Mouse (Mus musculus): ENCODE data around the gene Gstk1. TPM values are rescaled to one million over a fixed set of nuclear protein-coding genes. Genes with fewer than 3 reads are reported as not detected.

The Gstk1 gene
- total RNA-seq, 1 experiment from 2014 or later: 19.0 TPM

- no peak for ATAC-seq (replicated peaks in 1 of 2; ENCODE audit: insufficient read depth in 1 of 2, low FRiP score in 2 of 2, low TSS enrichment in 1 of 2, low read depth in 1 of 2, poor library complexity in 2 of 2, severe bottlenecking in 2 of 2)
These were observed 15.9 kb downstream of the Gstk1 start, which contains the start of gene Tmem139 for GRCm38 (mm10) chr6:42261524-42262170. Gene Tmem139 (plus strand): TSS chr6:42261970.

GRCm38 (mm10) chr6:42264626-42265312, 19.0 kb downstream of the Gstk1 start, which contains the start of gene Casp2:
Gene Casp2 (plus strand): TSS chr6:42264985.
- ATAC-seq (replicated peaks in 1 of 2; ENCODE audit: insufficient read depth in 1 of 2, low FRiP score in 2 of 2, low TSS enrichment in 1 of 2, low read depth in 1 of 2, poor library complexity in 2 of 2, severe bottlenecking in 2 of 2): peak; percentile 89 to 91

DNA sequence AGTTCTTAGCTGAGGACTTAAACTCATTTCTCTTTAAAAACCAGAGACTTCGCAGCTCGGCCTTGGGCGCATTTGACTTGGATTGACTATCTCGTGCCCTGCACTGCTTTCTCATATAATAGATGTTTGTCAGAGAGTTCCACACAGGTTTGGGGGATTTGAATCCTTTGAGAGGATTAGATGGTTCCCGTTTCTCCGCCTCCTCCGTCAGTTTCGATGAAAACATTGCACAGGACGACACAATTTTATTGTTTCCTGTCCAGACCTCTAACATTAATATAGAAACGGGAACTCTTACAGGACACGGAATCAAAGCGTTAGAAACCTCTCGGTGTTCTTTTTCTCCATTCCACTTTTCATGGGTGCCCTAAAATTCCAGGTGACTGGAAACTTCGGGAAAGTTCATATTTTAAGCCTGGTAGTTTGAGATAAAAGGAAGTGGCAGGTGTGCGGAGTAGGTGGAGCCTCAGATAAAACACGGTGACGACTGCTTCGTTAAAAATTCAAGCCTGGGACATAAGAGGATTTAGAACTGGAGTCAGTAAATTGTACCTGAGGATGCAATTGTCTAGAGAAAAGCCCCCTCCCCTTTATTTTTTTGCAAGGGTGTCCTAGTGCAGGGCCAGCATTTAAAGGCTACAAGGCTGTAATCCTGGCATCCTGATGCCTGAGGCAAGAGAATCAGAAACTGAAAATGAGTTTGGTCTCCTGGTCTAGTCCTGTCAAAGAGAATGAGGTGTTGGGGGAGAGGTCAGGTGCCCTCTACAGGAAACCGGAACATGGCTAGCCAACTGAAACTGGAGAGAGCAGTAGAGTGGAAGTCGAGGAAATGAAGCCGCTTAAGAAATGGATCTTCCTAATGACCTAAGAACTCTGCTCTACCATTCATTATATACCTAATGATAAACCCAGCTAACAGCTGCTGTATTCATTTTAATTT, 19.9 kb downstream of the Gstk1 start:
- ATAC-seq (replicated peaks in 1 of 2; ENCODE audit: insufficient read depth in 1 of 2, low FRiP score in 2 of 2, low TSS enrichment in 1 of 2, low read depth in 1 of 2, poor library complexity in 2 of 2, severe bottlenecking in 2 of 2): peak; percentile 20 to 33; a peak in 3 of 4 replicates

DNA sequence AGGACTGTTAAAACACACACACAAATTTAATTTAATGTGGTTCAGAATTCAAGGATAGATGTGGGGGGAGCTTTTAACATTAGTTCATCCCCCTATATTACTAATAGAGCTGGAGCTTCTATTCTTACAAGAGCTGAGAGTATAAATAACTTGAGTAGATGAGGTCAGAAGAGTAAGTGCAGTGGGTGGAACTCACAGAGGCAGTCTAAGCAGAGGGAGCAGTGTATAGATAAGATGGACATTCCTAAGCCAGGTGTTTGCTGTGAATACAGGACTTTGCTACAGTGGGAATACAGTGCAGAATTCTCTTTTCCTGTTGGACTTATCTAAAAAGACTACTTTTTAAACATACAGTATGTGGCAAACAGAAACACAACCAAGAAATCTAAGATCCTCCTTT, 25.1 kb downstream of the Gstk1 start:
- ATAC-seq (replicated peaks in 1 of 2; ENCODE audit: insufficient read depth in 1 of 2, low FRiP score in 2 of 2, low TSS enrichment in 1 of 2, low read depth in 1 of 2, poor library complexity in 2 of 2, severe bottlenecking in 2 of 2): no peak

GRCm38 (mm10) chr6:42276151-42276550, 30.4 kb downstream of the Gstk1 start:
- no peak for ATAC-seq (replicated peaks in 1 of 2; ENCODE audit: insufficient read depth in 1 of 2, low FRiP score in 2 of 2, low TSS enrichment in 1 of 2, low read depth in 1 of 2, poor library complexity in 2 of 2, severe bottlenecking in 2 of 2)

DNA sequence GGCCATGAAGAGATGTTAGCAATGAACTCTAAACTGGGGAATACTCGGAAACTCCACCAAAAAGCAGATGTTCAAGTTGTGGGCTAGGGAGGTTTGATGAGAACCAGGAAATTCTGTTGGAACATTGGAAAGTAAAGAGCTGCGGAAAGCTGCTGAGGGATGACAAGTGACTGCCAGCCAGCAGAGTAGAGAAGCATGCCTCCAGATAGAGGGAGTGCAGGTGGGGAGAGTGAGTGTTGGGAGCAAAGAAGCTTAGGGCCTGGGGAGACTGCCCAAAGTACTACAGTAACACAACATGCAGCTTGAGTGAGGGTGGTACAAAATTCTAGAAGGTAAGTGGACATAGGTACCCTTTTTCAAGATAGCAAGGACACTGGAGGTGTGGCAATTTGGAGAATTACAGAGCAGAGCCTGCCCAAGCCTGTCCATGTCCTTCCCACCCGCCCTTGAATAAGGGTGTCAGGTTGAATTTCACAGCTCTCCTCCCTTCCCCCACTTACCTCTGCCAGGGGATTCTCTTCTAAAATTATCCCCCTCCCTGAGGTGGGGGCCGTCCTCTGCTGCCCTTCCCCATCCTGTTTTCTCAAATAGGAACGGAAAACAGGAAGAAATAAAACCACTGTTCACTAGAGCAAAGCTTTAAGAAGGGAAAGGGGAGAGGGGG, 37.3 kb downstream of the Gstk1 start:
- no peak; a peak in 1 of 4 replicates for ATAC-seq (replicated peaks in 1 of 2; ENCODE audit: insufficient read depth in 1 of 2, low FRiP score in 2 of 2, low TSS enrichment in 1 of 2, low read depth in 1 of 2, poor library complexity in 2 of 2, severe bottlenecking in 2 of 2)

GRCm38 (mm10) chr6:42286448-42286847, 40.7 kb downstream of the Gstk1 start, which contains the start of gene Clcn1:
Gene Clcn1 (plus strand): TSS chr6:42286685.
- no peak for ATAC-seq (replicated peaks in 1 of 2; ENCODE audit: insufficient read depth in 1 of 2, low FRiP score in 2 of 2, low TSS enrichment in 1 of 2, low read depth in 1 of 2, poor library complexity in 2 of 2, severe bottlenecking in 2 of 2)

DNA sequence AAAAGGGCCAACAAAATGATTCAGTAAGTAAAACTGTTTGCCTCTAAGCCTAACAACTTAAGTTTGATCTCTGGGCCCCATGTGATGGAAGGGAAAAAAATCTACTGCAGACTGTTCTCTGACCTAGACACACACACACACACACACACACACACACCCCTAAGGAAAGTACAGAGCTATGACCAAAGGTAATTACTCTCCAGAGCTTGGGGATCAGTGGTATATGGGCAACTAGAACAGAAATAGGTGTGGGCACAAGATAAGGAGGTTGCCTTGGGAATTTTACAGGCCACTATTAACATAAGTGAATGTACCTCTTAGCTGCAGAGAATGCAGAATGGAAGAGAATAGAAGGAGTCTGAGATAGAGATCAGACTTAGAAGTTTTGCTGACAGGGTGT, 41.8 kb downstream of the Gstk1 start:
- no peak for ATAC-seq (replicated peaks in 1 of 2; ENCODE audit: insufficient read depth in 1 of 2, low FRiP score in 2 of 2, low TSS enrichment in 1 of 2, low read depth in 1 of 2, poor library complexity in 2 of 2, severe bottlenecking in 2 of 2)

DNA sequence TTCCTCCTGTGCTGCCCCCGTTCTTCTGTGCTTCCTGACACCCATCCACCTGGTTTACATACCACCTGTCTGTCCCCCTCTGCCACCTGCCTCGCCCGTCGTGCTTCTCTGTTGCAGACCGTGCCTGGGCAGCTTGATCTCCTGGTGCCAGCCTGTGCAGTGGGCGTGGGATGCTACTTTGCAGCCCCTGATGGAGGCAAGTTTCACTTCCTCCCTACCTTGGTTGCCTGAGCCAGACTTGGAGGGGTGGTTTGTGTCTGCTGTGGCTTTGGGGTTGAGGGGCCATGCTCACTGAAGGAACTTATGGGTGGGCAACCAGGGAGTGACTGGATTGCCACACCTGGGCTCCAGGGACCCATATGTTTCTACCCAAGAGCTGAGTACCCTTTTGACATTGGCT, 47.6 kb downstream of the Gstk1 start:
- ATAC-seq (replicated peaks in 1 of 2; ENCODE audit: insufficient read depth in 1 of 2, low FRiP score in 2 of 2, low TSS enrichment in 1 of 2, low read depth in 1 of 2, poor library complexity in 2 of 2, severe bottlenecking in 2 of 2): peak; percentile 83 to 90

DNA sequence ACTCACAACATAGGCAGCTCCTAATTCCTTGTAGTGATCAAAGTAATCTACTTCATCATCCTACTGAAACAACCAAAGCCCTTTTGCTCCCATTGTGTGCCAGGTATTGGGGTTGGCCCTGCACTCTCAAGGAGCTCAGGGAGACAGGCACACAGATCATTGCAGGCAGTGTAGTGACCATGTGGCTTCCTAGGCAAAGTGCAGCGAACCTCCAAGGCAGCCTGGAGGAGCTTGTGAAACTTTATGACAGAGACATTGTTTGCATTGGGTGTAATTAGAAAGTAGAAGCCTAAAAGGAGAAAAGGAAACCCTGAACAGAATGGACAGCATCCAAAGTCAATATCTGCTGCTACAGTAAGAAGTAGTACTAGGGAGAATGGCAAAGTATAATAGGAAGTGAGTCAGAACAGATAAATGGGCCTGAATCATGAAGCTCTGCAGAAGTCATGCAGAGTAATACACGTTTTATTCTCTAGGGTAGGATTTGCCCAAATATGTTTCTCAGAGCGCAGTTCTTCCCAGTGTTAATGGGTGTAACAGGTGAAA, 49.9 kb downstream of the Gstk1 start:
- no peak for ATAC-seq (replicated peaks in 1 of 2; ENCODE audit: insufficient read depth in 1 of 2, low FRiP score in 2 of 2, low TSS enrichment in 1 of 2, low read depth in 1 of 2, poor library complexity in 2 of 2, severe bottlenecking in 2 of 2)

- peak; percentile 79 to 88 for ATAC-seq (replicated peaks in 1 of 2; ENCODE audit: insufficient read depth in 1 of 2, low FRiP score in 2 of 2, low TSS enrichment in 1 of 2, low read depth in 1 of 2, poor library complexity in 2 of 2, severe bottlenecking in 2 of 2)
These were observed 53.6 kb downstream of the Gstk1 start for GRCm38 (mm10) chr6:42299362-42299761.

Other genes with a start within 250 kb of the Gstk1 start
- not detected in 2 replicates for gene Sva, start 207.5 kb upstream of the Gstk1 start, total RNA-seq (2017)
- gene Tas2r139, start 105.0 kb upstream of the Gstk1 start, total RNA-seq (2017): not detected in 2 replicates
- gene Tas2r144, start 30.6 kb upstream of the Gstk1 start, total RNA-seq (2017): not detected in 2 replicates
- not detected in 2 replicates for gene Tmem139, start 16.0 kb downstream of the Gstk1 start, total RNA-seq (2017)
- gene Casp2, start 19.1 kb downstream of the Gstk1 start, total RNA-seq (2017): 101 and 111 TPM in 2 replicates
- 0.75 TPM in 1 of 2 replicates, not detected in the other for gene Clcn1, start 40.8 kb downstream of the Gstk1 start, total RNA-seq (2017)
- gene Fam131b, start 78.7 kb downstream of the Gstk1 start, total RNA-seq (2017): not detected in 2 replicates
- gene Zyx, start 103.7 kb downstream of the Gstk1 start, total RNA-seq (2017): 71.2 and 71.8 TPM in 2 replicates
- gene Epha1, start 127.3 kb downstream of the Gstk1 start, total RNA-seq (2017): 0.56 and 0.84 TPM in 2 replicates
- gene Tas2r143, start 154.3 kb downstream of the Gstk1 start, total RNA-seq (2017): not detected in 2 replicates
- not detected in 2 replicates for gene Tas2r135, start 159.5 kb downstream of the Gstk1 start, total RNA-seq (2017)
- gene Tas2r126, start 188.6 kb downstream of the Gstk1 start, total RNA-seq (2017): not detected in 2 replicates
- gene Olfr458, start 219.3 kb downstream of the Gstk1 start, total RNA-seq (2017): not detected in 2 replicates
- gene Olfr457, start 230.4 kb downstream of the Gstk1 start, total RNA-seq (2017): not detected in 2 replicates
- not detected in 2 replicates for gene Olfr456, start 241.3 kb downstream of the Gstk1 start, total RNA-seq (2017)